Mouse (Mus musculus): ENCODE measurements at regions not wholly inside any gene's neighbourhood (a gene's known extent, or its start where the extent isn't known, plus 50 kb on each side); places are given as distances from the start of the nearest gene placed in this dataset.

- Histone ChIP-seq H3K4me2 (ENCODE audit: low read depth, low read length) (no peak overlapping the region), H3K9me3 (replicated peaks; ENCODE audit: control insufficient read depth, low read length) (no peaks in the 10 kb centered on the region), H3K27me3 (ENCODE audit: control insufficient read depth, insufficient read depth, low read length) (peaks cover 5% of the 10 kb centered on the region; the same call in 1 of the 2 replicates), H3K9ac (ENCODE audit: low read length) (no peak overlapping the region), H3K27ac (ENCODE audit: low read length) (no peak overlapping the region), H3K4me3 (ENCODE audit: low read length) (no peak overlapping the region), H3K36me3 (ENCODE audit: control insufficient read depth, insufficient read depth) (no peaks in the 10 kb centered on the region), H3K4me1 (ENCODE audit: control insufficient read depth, insufficient read depth, low read length) (no peaks in the 10 kb centered on the region)
- ATAC-seq (replicated peaks; ENCODE audit: extremely low read depth, insufficient read depth, low FRiP score), result no peak
- WGBS, result 77% methylated on average over 10 of the region's 10 CpGs
These were observed 93.3 kb downstream of the Ier5 start for GRCm38 (mm10) chr1:155006099-155006498.

GRCm38 (mm10) chr1:155000301-155000700 lies 99.1 kb downstream of the Ier5 start:
- H3K36me3 ChIP-seq (ENCODE audit: control insufficient read depth, insufficient read depth), result no peaks in the 10 kb centered on the region
- no peaks in the 10 kb centered on the region; the same call in 1 of the 2 replicates for H3K27me3 ChIP-seq (ENCODE audit: control insufficient read depth, insufficient read depth, low read length)
- H3K27ac ChIP-seq (ENCODE audit: low read length), result no peak overlapping the region
- no peak overlapping the region for H3K4me2 ChIP-seq (ENCODE audit: low read depth, low read length)
- no peak overlapping the region for H3K9ac ChIP-seq (ENCODE audit: low read length)
- ATAC-seq (replicated peaks; ENCODE audit: extremely low read depth, insufficient read depth, low FRiP score), result no peak
- H3K9me3 ChIP-seq (replicated peaks; ENCODE audit: control insufficient read depth, low read length), result no peaks in the 10 kb centered on the region
- H3K4me1 ChIP-seq (ENCODE audit: control insufficient read depth, insufficient read depth, low read length), result no peaks in the 10 kb centered on the region
- H3K4me3 ChIP-seq (ENCODE audit: low read length), result no peak overlapping the region

- Histone ChIP-seq H3K27me3 (ENCODE audit: control insufficient read depth, insufficient read depth, low read length) (no peaks in the 10 kb centered on the region; the same call in 1 of the 2 replicates), H3K4me3 (ENCODE audit: low read length) (no peak overlapping the region), H3K9me3 (replicated peaks; ENCODE audit: control insufficient read depth, low read length) (no peaks in the 10 kb centered on the region), H3K9ac (ENCODE audit: low read length) (no peak overlapping the region), H3K4me1 (ENCODE audit: control insufficient read depth, insufficient read depth, low read length) (no peaks in the 10 kb centered on the region), H3K36me3 (ENCODE audit: control insufficient read depth, insufficient read depth) (no peaks in the 10 kb centered on the region), H3K4me2 (ENCODE audit: low read depth, low read length) (no peak overlapping the region), H3K27ac (ENCODE audit: low read length) (no peak overlapping the region)
- 72% methylated on average over 9 of the region's 9 CpGs for WGBS
- no peak for ATAC-seq (replicated peaks; ENCODE audit: extremely low read depth, insufficient read depth, low FRiP score)
These were observed 99.8 kb downstream of the Ier5 start for GRCm38 (mm10) chr1:154999501-155000131.

GRCm38 (mm10) chr1:154995778-154996390 lies 103.6 kb downstream of the Ier5 start:
- Histone ChIP-seq H3K4me1 (ENCODE audit: control insufficient read depth, insufficient read depth, low read length) (no peaks in the 10 kb centered on the region), H3K9ac (ENCODE audit: low read length) (no peak overlapping the region), H3K4me3 (ENCODE audit: low read length) (no peak overlapping the region), H3K27ac (ENCODE audit: low read length) (no peak overlapping the region), H3K4me2 (ENCODE audit: low read depth, low read length) (no peak overlapping the region), H3K36me3 (ENCODE audit: control insufficient read depth, insufficient read depth) (no peaks in the 10 kb centered on the region), H3K9me3 (replicated peaks; ENCODE audit: control insufficient read depth, low read length) (no peaks in the 10 kb centered on the region), H3K27me3 (ENCODE audit: control insufficient read depth, insufficient read depth, low read length) (no peaks in the 10 kb centered on the region)
- ATAC-seq (replicated peaks; ENCODE audit: extremely low read depth, insufficient read depth, low FRiP score), result no peak
- 54% methylated on average over 9 of the region's 9 CpGs for WGBS

GRCm38 (mm10) chr1:154993927-154994856 lies 105.2 kb downstream of the Ier5 start:
- Histone ChIP-seq H3K9me3 (replicated peaks; ENCODE audit: control insufficient read depth, low read length) (no peaks in the 10 kb centered on the region), H3K9ac (ENCODE audit: low read length) (no peak overlapping the region), H3K4me3 (ENCODE audit: low read length) (no peak overlapping the region), H3K27ac (ENCODE audit: low read length) (no peak overlapping the region), H3K27me3 (ENCODE audit: control insufficient read depth, insufficient read depth, low read length) (no peaks in the 10 kb centered on the region), H3K36me3 (ENCODE audit: control insufficient read depth, insufficient read depth) (no peaks in the 10 kb centered on the region), H3K4me1 (ENCODE audit: control insufficient read depth, insufficient read depth, low read length) (no peaks in the 10 kb centered on the region), H3K4me2 (ENCODE audit: low read depth, low read length) (no peak overlapping the region)
- 80% methylated on average over 21 of the region's 21 CpGs for WGBS
- no peak for ATAC-seq (replicated peaks; ENCODE audit: extremely low read depth, insufficient read depth, low FRiP score)

- Histone ChIP-seq H3K4me2 (ENCODE audit: low read depth, low read length) (no peak overlapping the region), H3K27ac (ENCODE audit: low read length) (no peak overlapping the region), H3K9ac (ENCODE audit: low read length) (no peak overlapping the region), H3K4me1 (ENCODE audit: control insufficient read depth, insufficient read depth, low read length) (peaks cover 4% of the 10 kb centered on the region; the same call in 1 of the 2 replicates), H3K9me3 (replicated peaks; ENCODE audit: control insufficient read depth, low read length) (no peaks in the 10 kb centered on the region), H3K27me3 (ENCODE audit: control insufficient read depth, insufficient read depth, low read length) (no peaks in the 10 kb centered on the region), H3K4me3 (ENCODE audit: low read length) (no peak overlapping the region), H3K36me3 (ENCODE audit: control insufficient read depth, insufficient read depth) (no peaks in the 10 kb centered on the region)
- no peak for ATAC-seq (replicated peaks; ENCODE audit: extremely low read depth, insufficient read depth, low FRiP score)
- WGBS, result 33% methylated on average over 7 of the region's 7 CpGs
These were observed 99.0 kb upstream of the Cacna1e start for GRCm38 (mm10) chr1:154983325-154983724.

GRCm38 (mm10) chr1:154982836-154983235 lies 98.5 kb upstream of the Cacna1e start:
- no peak for ATAC-seq (replicated peaks; ENCODE audit: extremely low read depth, insufficient read depth, low FRiP score)
- Histone ChIP-seq H3K9ac (ENCODE audit: low read length) (no peak overlapping the region), H3K27me3 (ENCODE audit: control insufficient read depth, insufficient read depth, low read length) (no peaks in the 10 kb centered on the region), H3K4me2 (ENCODE audit: low read depth, low read length) (no peak overlapping the region), H3K36me3 (ENCODE audit: control insufficient read depth, insufficient read depth) (no peaks in the 10 kb centered on the region), H3K4me3 (ENCODE audit: low read length) (no peak overlapping the region), H3K4me1 (ENCODE audit: control insufficient read depth, insufficient read depth, low read length) (peaks cover 4% of the 10 kb centered on the region; the same call in 1 of the 2 replicates), H3K9me3 (replicated peaks; ENCODE audit: control insufficient read depth, low read length) (no peaks in the 10 kb centered on the region), H3K27ac (ENCODE audit: low read length) (no peak overlapping the region)
- 90% methylated on average over 9 of the region's 9 CpGs for WGBS

GRCm38 (mm10) chr1:154981687-154982086 lies 97.4 kb upstream of the Cacna1e start:
- Histone ChIP-seq H3K36me3 (ENCODE audit: control insufficient read depth, insufficient read depth) (no peaks in the 10 kb centered on the region), H3K9ac (ENCODE audit: low read length) (no peak overlapping the region), H3K4me2 (ENCODE audit: low read depth, low read length) (no peak overlapping the region), H3K4me3 (ENCODE audit: low read length) (no peak overlapping the region), H3K4me1 (ENCODE audit: control insufficient read depth, insufficient read depth, low read length) (peaks cover 4% of the 10 kb centered on the region; the same call in 1 of the 2 replicates), H3K9me3 (replicated peaks; ENCODE audit: control insufficient read depth, low read length) (no peaks in the 10 kb centered on the region), H3K27me3 (ENCODE audit: control insufficient read depth, insufficient read depth, low read length) (no peaks in the 10 kb centered on the region), H3K27ac (ENCODE audit: low read length) (no peak overlapping the region)
- ATAC-seq (replicated peaks; ENCODE audit: extremely low read depth, insufficient read depth, low FRiP score), result no peak
- 72% methylated on average over 8 of the region's 8 CpGs for WGBS

- no peaks in the 10 kb centered on the region for H3K27me3 ChIP-seq (ENCODE audit: control insufficient read depth, insufficient read depth, low read length)
- no peaks in the 10 kb centered on the region; the same call in 1 of the 2 replicates for H3K9me3 ChIP-seq (replicated peaks; ENCODE audit: control insufficient read depth, low read length)
- H3K27ac ChIP-seq (ENCODE audit: low read length), result no peak overlapping the region
- H3K4me2 ChIP-seq (ENCODE audit: low read depth, low read length), result no peak overlapping the region
- WGBS, result 68% methylated on average over 4 of the region's 4 CpGs
- H3K36me3 ChIP-seq (ENCODE audit: control insufficient read depth, insufficient read depth), result no peaks in the 10 kb centered on the region
- H3K9ac ChIP-seq (ENCODE audit: low read length), result no peak overlapping the region
- no peak overlapping the region for H3K4me3 ChIP-seq (ENCODE audit: low read length)
- no peak for ATAC-seq (replicated peaks; ENCODE audit: extremely low read depth, insufficient read depth, low FRiP score)
- no peaks in the 10 kb centered on the region for H3K4me1 ChIP-seq (ENCODE audit: control insufficient read depth, insufficient read depth, low read length)
These were observed 91.4 kb upstream of the Cacna1e start for GRCm38 (mm10) chr1:154975732-154976131.
